Mouse (Mus musculus) fat pad, adult 2 months (tissue): ENCODE data around the gene Cdc6.
"Not testable (repeated sequence)": the region's sequence is repeated elsewhere in the genome, so short reads cannot be mapped to it uniquely, and the experiment has no call there.

Experiments
- DNase-seq: peaks from one replicate; pipeline ENCODE4 v3.0.0-alpha.2; 2011; ENCODE audit warnings: low read depth, low spot score; ENCODE audit errors: extremely low read depth

Gene Cdc6

GRCm38 (mm10) chr11:98930773-98931512, 23.3 kb downstream of the Cdc6 start:
- DNase-seq: no peak

GRCm38 (mm10) chr11:98931513-98932292, 24.1 kb downstream of the Cdc6 start:
- no peak for DNase-seq

- no peak for DNase-seq
These were observed 24.9 kb downstream of the Cdc6 start for GRCm38 (mm10) chr11:98932293-98933091.

- peak; percentile 36 for DNase-seq
These were observed 25.6 kb downstream of the Cdc6 start for GRCm38 (mm10) chr11:98933151-98933550.

- not testable (repeated sequence) for DNase-seq
These were observed 26.2 kb downstream of the Cdc6 start for GRCm38 (mm10) chr11:98933847-98934246.

- DNase-seq: no peak
These were observed 26.8 kb downstream of the Cdc6 start for GRCm38 (mm10) chr11:98934367-98934766.

- DNase-seq: no peak
These were observed 27.5 kb downstream of the Cdc6 start for GRCm38 (mm10) chr11:98935123-98935522.

GRCm38 (mm10) chr11:98936170-98936569, 28.6 kb downstream of the Cdc6 start:
- no peak for DNase-seq

- no peak for DNase-seq
These were observed 29.2 kb downstream of the Cdc6 start for GRCm38 (mm10) chr11:98936606-98937409.

GRCm38 (mm10) chr11:98937410-98937913, 29.9 kb downstream of the Cdc6 start:
- no peak for DNase-seq

- DNase-seq: no peak
These were observed 30.5 kb downstream of the Cdc6 start for GRCm38 (mm10) chr11:98937914-98938694.

- DNase-seq: no peak
These were observed 31.1 kb downstream of the Cdc6 start for GRCm38 (mm10) chr11:98938701-98939083.

- no peak for DNase-seq
These were observed 31.7 kb downstream of the Cdc6 start for GRCm38 (mm10) chr11:98939084-98939952.

- DNase-seq: no peak
These were observed 32.5 kb downstream of the Cdc6 start for GRCm38 (mm10) chr11:98939953-98940641.

GRCm38 (mm10) chr11:98940776-98941175, 33.2 kb downstream of the Cdc6 start:
- no peak for DNase-seq

- DNase-seq: no peak
These were observed 33.8 kb downstream of the Cdc6 start for GRCm38 (mm10) chr11:98941341-98941825.

- DNase-seq: no peak
These were observed 34.4 kb downstream of the Cdc6 start for GRCm38 (mm10) chr11:98941826-98942550.
